Mouse (Mus musculus) liver, embryonic 16.5 days (tissue): ENCODE data around the gene Arhgap8. TPM values are rescaled to one million over a fixed set of nuclear protein-coding genes. Genes with fewer than 3 reads are reported as not detected.

Source experiments
- ATAC-seq: fragments of 200-750 bp; cut with Nextera tagmentation; 2 replicates; pipeline ENCODE4 v1.8.0; 2017; ENCODE audit warnings: low read depth, mild to moderate bottlenecking, moderate number of reproducible peaks, moderate library complexity
- H3K27ac ChIP-seq: fragments of 300-500 bp; sonication (generic); 2 replicates; pipeline ENCODE4 v1.5.1; 2014; ENCODE audit warnings: mild to moderate bottlenecking, low read length
- H3K27me3 ChIP-seq: fragments of 300-500 bp; sonication (generic); 2 replicates; pipeline ENCODE4 v1.6.1; 2014; ENCODE audit warnings: low read depth, low read length, mixed read lengths; ENCODE audit not compliant: control insufficient read depth, insufficient read depth
- H3K36me3 ChIP-seq: fragments of 300-500 bp; sonication (generic); 2 replicates; pipeline ENCODE4 v1.6.1; 2014; ENCODE audit warnings: mild to moderate bottlenecking; ENCODE audit not compliant: control insufficient read depth, insufficient read depth
- H3K4me1 ChIP-seq: fragments of 300-500 bp; sonication (generic); 2 replicates; pipeline ENCODE4 v1.6.1; 2014; ENCODE audit warnings: low read depth, low read length, mixed read lengths; ENCODE audit not compliant: control insufficient read depth
- H3K4me2 ChIP-seq: fragments of 300-500 bp; sonication (generic); 2 replicates; pipeline ENCODE4 v1.6.1; 2014; ENCODE audit warnings: low read depth, low read length, mixed read lengths
- H3K4me3 ChIP-seq: fragments of 300-500 bp; sonication (generic); 2 replicates; pipeline ENCODE4 v1.5.1; 2014; ENCODE audit warnings: low read depth, mild to moderate bottlenecking, low read length
- H3K9ac ChIP-seq: fragments of 300-500 bp; sonication (generic); 2 replicates; pipeline ENCODE4 v1.6.1; 2014; ENCODE audit warnings: low read depth, low read length
- H3K9me3 ChIP-seq: fragments of 300-500 bp; sonication (generic); replicated peaks from 2 replicates; pipeline ENCODE4 v1.6.1; 2016; ENCODE audit warnings: low read length; ENCODE audit not compliant: control insufficient read depth
- WGBS: fragments of 180-500 bp; shearing (Covaris S2); extraction: QIAGEN DNeasy Blood & Tissue Kit; methylation state at CpG from one replicate; pipeline ENCODE4 v1.1.7; 2014; ENCODE audit not compliant: insufficient replicate concordance; 5-methylcytosine and 5-hydroxymethylcytosine counted together
- polyA plus RNA-seq: library from polyadenylated mRNA; unstranded; fragments of >200 nt; fragmentation: Nextera tagmentation; extraction: Ambion mirVana; gene quantifications from 2 replicates; pipeline ENCODE4 v1.2.1, GENCODE M21; 2015

Arhgap8 gene
- polyA plus RNA-seq, 1 experiment from 2014 or later: 0.63 TPM

- Histone ChIP-seq H3K4me2 (no peak overlapping the region), H3K4me1 (no peaks in the 10 kb centered on the region; the same call in 1 of the 2 replicates), H3K9me3 (no peaks in the 10 kb centered on the region), H3K27me3 (no peaks in the 10 kb centered on the region), H3K36me3 (no peaks in the 10 kb centered on the region), H3K4me3 (no peak overlapping the region), H3K27ac (no peak overlapping the region), H3K9ac (no peak overlapping the region)
- 60% methylated on average over 6 of the region's 6 CpGs for WGBS
- no peak for ATAC-seq
These were observed 30.5 kb upstream of the Arhgap8 start for GRCm38 (mm10) chr15:84689356-84689755.

- ATAC-seq: no peak
- Histone ChIP-seq H3K27ac (no peak overlapping the region), H3K9me3 (no peaks in the 10 kb centered on the region), H3K4me1 (no peaks in the 10 kb centered on the region; the same call in 1 of the 2 replicates), H3K4me2 (no peak overlapping the region), H3K36me3 (no peaks in the 10 kb centered on the region), H3K27me3 (no peaks in the 10 kb centered on the region), H3K9ac (no peak overlapping the region), H3K4me3 (no peak overlapping the region)
- WGBS: 77% methylated on average over 6 of the region's 6 CpGs
These were observed 28.3 kb upstream of the Arhgap8 start for GRCm38 (mm10) chr15:84691513-84691912.

GRCm38 (mm10) chr15:84692645-84693044, 27.2 kb upstream of the Arhgap8 start:
- 56% methylated on average over 7 of the region's 7 CpGs for WGBS

GRCm38 (mm10) chr15:84696021-84696420, 23.8 kb upstream of the Arhgap8 start:
- 58% methylated on average over 4 of the region's 4 CpGs for WGBS
- no peak overlapping the region for H3K4me3 ChIP-seq
- H3K9ac ChIP-seq: no peak overlapping the region
- no peaks in the 10 kb centered on the region for H3K4me1 ChIP-seq
- no peaks in the 10 kb centered on the region for H3K27me3 ChIP-seq
- no peak for ATAC-seq
- H3K27ac ChIP-seq: no peak overlapping the region
- H3K9me3 ChIP-seq: no peaks in the 10 kb centered on the region
- H3K4me2 ChIP-seq: no peak overlapping the region
- no peaks in the 10 kb centered on the region for H3K36me3 ChIP-seq

More at GRCm38 (mm10) chr15:84692645-84693044, 27.2 kb upstream of the Arhgap8 start:
- Histone ChIP-seq H3K27ac (no peak overlapping the region), H3K9me3 (no peaks in the 10 kb centered on the region), H3K4me2 (no peak overlapping the region), H3K36me3 (no peaks in the 10 kb centered on the region), H3K4me3 (no peak overlapping the region), H3K27me3 (no peaks in the 10 kb centered on the region), H3K9ac (no peak overlapping the region), H3K4me1 (no peaks in the 10 kb centered on the region; the same call in 1 of the 2 replicates)
- no peak for ATAC-seq

- no peak overlapping the region for H3K4me3 ChIP-seq
- no peak overlapping the region for H3K4me2 ChIP-seq
- ATAC-seq: no peak
- H3K9me3 ChIP-seq: no peaks in the 10 kb centered on the region
- no peak overlapping the region for H3K9ac ChIP-seq
- no peaks in the 10 kb centered on the region for H3K4me1 ChIP-seq
- H3K27ac ChIP-seq: no peak overlapping the region
- no peaks in the 10 kb centered on the region for H3K36me3 ChIP-seq
- 70% methylated on average over 11 of the region's 11 CpGs for WGBS
- no peaks in the 10 kb centered on the region for H3K27me3 ChIP-seq
These were observed 22.2 kb upstream of the Arhgap8 start for GRCm38 (mm10) chr15:84697611-84698011.

GRCm38 (mm10) chr15:84698189-84698588, 21.7 kb upstream of the Arhgap8 start:
- H3K27me3 ChIP-seq: no peaks in the 10 kb centered on the region
- no peak overlapping the region for H3K27ac ChIP-seq
- no peaks in the 10 kb centered on the region for H3K4me1 ChIP-seq
- no peak overlapping the region for H3K4me2 ChIP-seq
- 59% methylated on average over 2 of the region's 2 CpGs for WGBS
- no peak overlapping the region for H3K4me3 ChIP-seq
- no peak for ATAC-seq
- no peak overlapping the region for H3K9ac ChIP-seq
- H3K9me3 ChIP-seq: no peaks in the 10 kb centered on the region
- H3K36me3 ChIP-seq: no peaks in the 10 kb centered on the region

- H3K27me3 ChIP-seq: no peaks in the 10 kb centered on the region
- no peak overlapping the region for H3K9ac ChIP-seq
- H3K9me3 ChIP-seq: no peaks in the 10 kb centered on the region
- no peak overlapping the region for H3K27ac ChIP-seq
- H3K36me3 ChIP-seq: no peaks in the 10 kb centered on the region
- H3K4me3 ChIP-seq: no peak overlapping the region
- H3K4me1 ChIP-seq: no peaks in the 10 kb centered on the region
- WGBS: 42% methylated on average over 6 of the region's 6 CpGs
- no peak for ATAC-seq
- H3K4me2 ChIP-seq: no peak overlapping the region
These were observed 19.6 kb upstream of the Arhgap8 start for GRCm38 (mm10) chr15:84700147-84700794.

- Histone ChIP-seq H3K27ac (no peak overlapping the region), H3K9ac (no peak overlapping the region), H3K9me3 (no peaks in the 10 kb centered on the region), H3K4me2 (no peak overlapping the region), H3K4me1 (no peaks in the 10 kb centered on the region), H3K27me3 (no peaks in the 10 kb centered on the region), H3K4me3 (no peak overlapping the region), H3K36me3 (no peaks in the 10 kb centered on the region)
- no peak for ATAC-seq
- 31% methylated on average over 4 of the region's 4 CpGs for WGBS
These were observed 17.9 kb upstream of the Arhgap8 start for GRCm38 (mm10) chr15:84701947-84702346.

GRCm38 (mm10) chr15:84702391-84703345, 17.2 kb upstream of the Arhgap8 start:
- no peak overlapping the region for H3K9ac ChIP-seq
- no peak for ATAC-seq
- H3K4me1 ChIP-seq: no peaks in the 10 kb centered on the region
- 80% methylated on average over 28 of the region's 29 CpGs for whole genome bisulfite sequencing
- no peaks in the 10 kb centered on the region for H3K9me3 ChIP-seq
- H3K27ac ChIP-seq: no peak overlapping the region
- H3K36me3 ChIP-seq: no peaks in the 10 kb centered on the region
- H3K4me2 ChIP-seq: no peak overlapping the region
- no peaks in the 10 kb centered on the region for H3K27me3 ChIP-seq
- no peak overlapping the region for H3K4me3 ChIP-seq
